ENCODE assay signal across 8 mouse cellular contexts in genomic region chr10:76032402-76033118, GRCm38 (mm10). TPM values are rescaled to one million over a fixed set of nuclear protein-coding genes. Genes with fewer than 3 reads are reported as not detected.
DNase-seq lines count a peak whose midpoint lies in the region; ATAC-seq and TF ChIP-seq lines count a peak whose summit lies in the region.

Gene Zfp280b, plus strand, starts transcription at chr10:76032650.

- H3K27me3 ChIP-seq in MEL (ENCODE audit: control insufficient read depth in 1 of 2, insufficient read depth in 2 of 2, low read length in 2 of 2), result no peaks in the 10 kb centered on the region
- H3K27me3 ChIP-seq in cerebellum, adult 2 months (ENCODE audit: control insufficient read depth, insufficient read depth, low read length), result no peaks in the 10 kb centered on the region
- no peaks in the 10 kb centered on the region for H3K27me3 ChIP-seq in lung, embryonic 16.5 days (ENCODE audit: control insufficient read depth, insufficient read depth, low read depth, low read length)

- peak; percentile 69 to 76; a peak in 3 of 4 replicates for TF ChIP-seq POLR2A in MEL (IDR thresholded peaks at IDR 0.05; ENCODE audit: control insufficient read depth in 1 of 2, insufficient read depth in 1 of 2, low read depth in 1 of 2, low read length in 2 of 2, poor library complexity in 1 of 2)
- TF ChIP-seq POLR2A in cerebellum, adult 2 months (IDR thresholded peaks at IDR 0.05; ENCODE audit: borderline replicate concordance, insufficient read depth, low read length), result peak; percentile 44; the same call in 1 of the 2 replicates

- DNase-seq in MEL (ENCODE audit: low read depth, low spot score), result peak; percentile 97
- peak; percentile 95 to 96 for DNase-seq in cerebellum, adult 2 months
- peak; percentile 95 for DNase-seq in forelimb bud, embryonic 11.5 days (ENCODE audit: low read depth, low spot score)
- peak; percentile 88 for DNase-seq in layer of hippocampus, adult 9-10 months (ENCODE audit: low spot score)
- DNase-seq in ovary, postnatal 10 days (ENCODE audit: low spot score), result peak; percentile 90
- DNase-seq in thymus, postnatal 10 days (ENCODE audit: low spot score in 2 of 2), result peak; percentile 92 to 95

- no peak for TF ChIP-seq EP300 in MEL (IDR thresholded peaks at IDR 0.05; ENCODE audit: low read depth in 1 of 2, low read length in 2 of 2)

- H3K4me3 ChIP-seq in MEL (ENCODE audit: control insufficient read depth in 1 of 2, insufficient read depth in 1 of 2, low read depth in 2 of 2, low read length in 2 of 2), result peak within 1 kb of the TSS; percentile 84 to 87
- peak within 1 kb of the TSS; percentile 63 for H3K4me3 ChIP-seq in cerebellum, adult 2 months (replicated peaks; ENCODE audit: insufficient read depth, low read depth, low read length)
- H3K4me3 ChIP-seq in lung, embryonic 16.5 days (ENCODE audit: low read length), result peak within 1 kb of the TSS; percentile 85

- no peak for TF ChIP-seq RAD21 in MEL (IDR thresholded peaks at IDR 0.05; ENCODE audit: low read depth, low read length)

- H3K4me2 ChIP-seq in lung, embryonic 16.5 days (ENCODE audit: low read depth, low read length), result peak within 1 kb of the TSS; percentile 66

- H3K27ac ChIP-seq in MEL (ENCODE audit: control insufficient read depth, low read depth, low read length), result peak within 1 kb of the TSS; percentile 15
- peak within 1 kb of the TSS; percentile 80 for H3K27ac ChIP-seq in cerebellum, adult 2 months (ENCODE audit: insufficient read depth, low read length)
- H3K27ac ChIP-seq in lung, embryonic 16.5 days (ENCODE audit: low read length), result peak within 1 kb of the TSS; percentile 81

- H3K4me1 ChIP-seq in MEL (ENCODE audit: control insufficient read depth in 1 of 2, insufficient read depth in 2 of 2, low read length in 2 of 2), result peaks cover 4 to 10% of the 10 kb centered on the region in 2 experiments
- H3K4me1 ChIP-seq in cerebellum, adult 2 months (ENCODE audit: control insufficient read depth, insufficient read depth, low read length), result no peaks in the 10 kb centered on the region
- peaks cover 9% of the 10 kb centered on the region for H3K4me1 ChIP-seq in lung, embryonic 16.5 days (replicated peaks; ENCODE audit: control insufficient read depth, insufficient read depth, low read length)

- H3K9me3 ChIP-seq in MEL (replicated peaks; ENCODE audit: insufficient read depth, low read length), result no peaks in the 10 kb centered on the region
- H3K9me3 ChIP-seq in lung, embryonic 16.5 days (ENCODE audit: control insufficient read depth, low read length), result no peaks in the 10 kb centered on the region

- whole genome bisulfite sequencing in cerebellum, adult 2 months, result under 1% methylated on average over 58 of the region's 58 CpGs
- WGBS in lung, embryonic 16.5 days, result under 1% methylated on average over 58 of the region's 58 CpGs

- peaks cover 2 to 22% of the 10 kb centered on the region in 2 experiments; a peak in 3 of 4 replicates for H3K36me3 ChIP-seq in MEL (ENCODE audit: control insufficient read depth in 1 of 2, insufficient read depth in 2 of 2, low read length in 2 of 2)
- H3K36me3 ChIP-seq in lung, embryonic 16.5 days (ENCODE audit: control insufficient read depth, insufficient read depth, low read length), result peaks cover 5% of the 10 kb centered on the region; the same call in 1 of the 2 replicates

- TF ChIP-seq CTCF in MEL (IDR thresholded peaks at IDR 0.05 in 2 of 3, conservative IDR thresholded peaks at IDR 0.05 in 1 of 3; ENCODE audit: control insufficient read depth in 1 of 3, insufficient read depth in 1 of 3, low read depth in 2 of 3, low read length in 3 of 3, poor library complexity in 1 of 3, severe bottlenecking in 1 of 3), result peak in 2 of 3 experiments; percentile 57 to 66; a peak in 5 of 6 replicates
- peak; percentile 62 for TF ChIP-seq CTCF in cerebellum, adult 2 months (IDR thresholded peaks at IDR 0.05; ENCODE audit: borderline replicate concordance, insufficient read depth, low read depth, low read length)

- H3K9ac ChIP-seq in MEL (ENCODE audit: control insufficient read depth, low read depth, low read length, poor library complexity, severe bottlenecking), result peak within 1 kb of the TSS; percentile 75
- peak within 1 kb of the TSS; percentile 93 for H3K9ac ChIP-seq in lung, embryonic 16.5 days (ENCODE audit: low read length)

- peak; percentile 100 for ATAC-seq in hematopoietic stem cell, adult 5-6 weeks (replicated peaks in 1 of 2; ENCODE audit: insufficient read depth in 1 of 2, low FRiP score in 2 of 2, low TSS enrichment in 1 of 2, low read depth in 1 of 2, poor library complexity in 2 of 2, severe bottlenecking in 2 of 2)
- peak; percentile 98 for ATAC-seq in lung, embryonic 16.5 days (ENCODE audit: low read depth)

- peaks cover 30% of the 10 kb centered on the region for H3K79me2 ChIP-seq in MEL (ENCODE audit: control insufficient read depth, insufficient read depth, low read length, poor library complexity)

TF ChIP-seq in MEL, 35 proteins besides CTCF, POLR2A, EP300 and RAD21:
- no peak for TF ChIP-seq USF1 (IDR thresholded peaks at IDR 0.05; ENCODE audit: low read depth, low read length)
- TF ChIP-seq ETS1 (IDR thresholded peaks at IDR 0.05; ENCODE audit: low read depth, low read length), result no peak
- 0 out of 2 replicates have a peak, but pooled peaks have one; percentile 13 for TF ChIP-seq NRF1 (IDR thresholded peaks at IDR 0.05; ENCODE audit: insufficient read depth, low read depth, low read length, poor library complexity, severe bottlenecking)
- peak; percentile 69 for TF ChIP-seq MXI1 (IDR thresholded peaks at IDR 0.05; ENCODE audit: low read depth, low read length)
- no peak; the same call in 1 of the 2 replicates for TF ChIP-seq KAT2A (conservative IDR thresholded peaks at IDR 0.05; ENCODE audit: low read depth, low read length)
- no peak for TF ChIP-seq E2F4 (IDR thresholded peaks at IDR 0.05; ENCODE audit: borderline replicate concordance, low read depth, low read length)
- no peak; the same call in 1 of the 2 replicates for TF ChIP-seq TCF12 (IDR thresholded peaks at IDR 0.05; ENCODE audit: low read depth, low read length)
- 0 out of 2 replicates have a peak, but pooled peaks have one; percentile 51 for TF ChIP-seq HCFC1 (IDR thresholded peaks at IDR 0.05; ENCODE audit: low read depth, low read length)
- no peak for TF ChIP-seq MAFK (IDR thresholded peaks at IDR 0.05; ENCODE audit: borderline replicate concordance, low read depth, low read length)
- no peak for TF ChIP-seq TAL1 (IDR thresholded peaks at IDR 0.05; ENCODE audit: low read length)
- no peak for TF ChIP-seq MEF2A (IDR thresholded peaks at IDR 0.05; ENCODE audit: extremely low read depth, insufficient replicate concordance, low read depth, low read length, poor library complexity, severe bottlenecking)
- TF ChIP-seq CHD2 (IDR thresholded peaks at IDR 0.05; ENCODE audit: low read length), result no peak
- TF ChIP-seq RCOR1 (IDR thresholded peaks at IDR 0.05; ENCODE audit: low read depth, low read length), result no peak
- TF ChIP-seq SIN3A (IDR thresholded peaks at IDR 0.05; ENCODE audit: low read length), result no peak; the same call in 1 of the 2 replicates
- TF ChIP-seq JUND (IDR thresholded peaks at IDR 0.05; ENCODE audit: low read depth, low read length), result no peak
- peak; percentile 66 for TF ChIP-seq NELFE (IDR thresholded peaks at IDR 0.05; ENCODE audit: low read depth, low read length)
- TF ChIP-seq GABPA (IDR thresholded peaks at IDR 0.05; ENCODE audit: low read depth, low read length), result no peak
- no peak for TF ChIP-seq GATA1 (IDR thresholded peaks at IDR 0.05; ENCODE audit: low read depth, low read length)
- no peak for TF ChIP-seq ZC3H11A (IDR thresholded peaks at IDR 0.05; ENCODE audit: low read depth, low read length)
- TF ChIP-seq MAZ (IDR thresholded peaks at IDR 0.05; ENCODE audit: low read depth, low read length), result peak; percentile 86
- TF ChIP-seq ZMIZ1 (IDR thresholded peaks at IDR 0.05; ENCODE audit: low read depth, low read length), result 0 out of 2 replicates have a peak, but pooled peaks have one; percentile 45
- no peak for TF ChIP-seq MYB (IDR thresholded peaks at IDR 0.05; ENCODE audit: low read depth, low read length)
- no peak for TF ChIP-seq ZNF384 (IDR thresholded peaks at IDR 0.05; ENCODE audit: low read depth, low read length)
- TF ChIP-seq BHLHE40 (IDR thresholded peaks at IDR 0.05; ENCODE audit: borderline replicate concordance, low read depth, low read length), result no peak
- no peak for TF ChIP-seq ZKSCAN1 (IDR thresholded peaks at IDR 0.05; ENCODE audit: low read depth, low read length)
- TF ChIP-seq MYC (IDR thresholded peaks at IDR 0.05; ENCODE audit: low read depth, low read length), result no peak
- TF ChIP-seq POLR2AphosphoS2 (IDR thresholded peaks at IDR 0.05; ENCODE audit: low read length), result peak; percentile 50; the same call in 1 of the 2 replicates
- no peak for TF ChIP-seq CHD1 (IDR thresholded peaks at IDR 0.05; ENCODE audit: low read depth, low read length)
- no peak for TF ChIP-seq USF2 (IDR thresholded peaks at IDR 0.05; ENCODE audit: borderline replicate concordance in 1 of 2, insufficient read depth in 1 of 2, low read depth in 1 of 2, low read length in 2 of 2)
- TF ChIP-seq UBTF (IDR thresholded peaks at IDR 0.05; ENCODE audit: borderline replicate concordance, insufficient read depth, low read depth, low read length), result no peak
- no peak for TF ChIP-seq ELF1 (IDR thresholded peaks at IDR 0.05; ENCODE audit: low read depth, low read length)
- no peak for TF ChIP-seq TBP (IDR thresholded peaks at IDR 0.05; ENCODE audit: low read depth, low read length)
- TF ChIP-seq SMC3 (IDR thresholded peaks at IDR 0.05; ENCODE audit: low read depth, low read length), result no peak
- TF ChIP-seq MAX (IDR thresholded peaks at IDR 0.05; ENCODE audit: low read length), result peak; percentile 30; the same call in 1 of the 2 replicates
- TF ChIP-seq POLR2AphosphoS5 (IDR thresholded peaks at IDR 0.05; ENCODE audit: borderline replicate concordance, low read depth, low read length), result no peak

RNA-seq across cellular contexts. Expression of gene Zfp280b, which starts in this region (rescaled TPM):
- 7.9 and 9.0 TPM in 2 replicates for total RNA-seq in MEL (2012; rRNA removed)
- polyA plus RNA-seq in MEL (2012; ENCODE audit: insufficient read depth in 1 of 2, insufficient read length in 2 of 2, low read depth in 1 of 2, low replicate concordance in 2 of 2, missing spikeins in 1 of 2), result 10 to 100 TPM in 1 of 2 experiments, not detected in 1; 18.6 TPM
- polyA plus RNA-seq in cerebellum, adult 2 months (2012; rRNA removed), result 17.9 and 18.1 TPM in 2 replicates
- total RNA-seq in hematopoietic stem cell, adult 5-6 weeks (2017), result 5.6 and 8.6 TPM in 2 replicates
- 18.6 TPM in 2 replicates for polyA plus RNA-seq in lung, embryonic 16.5 days (2015; fragmentation: Nextera tagmentation; extraction: Ambion mirVana)

Comparison
In these comparisons a context has a peak if more than half of its experiments do, and no peak if none do; other contexts are left out.
1. Peak in every context shown above with its lines: DNase-seq, ATAC-seq, H3K4me3 ChIP-seq and H3K27ac ChIP-seq.
2. H3K27ac ChIP-seq: peak in every context shown above with its lines; median percentile 81 in lung, embryonic 16.5 days; 80 in cerebellum, adult 2 months; 15 in MEL.